Mouse (Mus musculus) layer of hippocampus, adult 9-10 months (tissue): ENCODE measurements around the gene Ctsc.

Experiments
- DNase-seq: peaks from one replicate; pipeline ENCODE4 v3.0.0; 2022; ENCODE audit warnings: low spot score

The Ctsc gene

GRCm38 (mm10) chr7:88296932-88297331, 19.0 kb downstream of the Ctsc start:
- no peak for DNase-seq

- no peak for DNase-seq
Measured at GRCm38 (mm10) chr7:88305750-88306149, 27.9 kb downstream of the Ctsc start.

GRCm38 (mm10) chr7:88306725-88307124, 28.8 kb downstream of the Ctsc start:
- DNase-seq, result no peak

GRCm38 (mm10) chr7:88310398-88311180, 32.7 kb downstream of the Ctsc start:
- DNase-seq, result no peak

- DNase-seq, result no peak
Measured at GRCm38 (mm10) chr7:88316408-88316807, 38.5 kb downstream of the Ctsc start.

GRCm38 (mm10) chr7:88318474-88318873, 40.6 kb downstream of the Ctsc start:
- no peak for DNase-seq

GRCm38 (mm10) chr7:88318904-88319303, 41.0 kb downstream of the Ctsc start:
- DNase-seq, result no peak

- no peak for DNase-seq
Measured at GRCm38 (mm10) chr7:88319414-88320140, 41.7 kb downstream of the Ctsc start.

- peak; percentile 27 for DNase-seq
Measured at GRCm38 (mm10) chr7:88320628-88321336, 42.9 kb downstream of the Ctsc start.

GRCm38 (mm10) chr7:88322431-88322830, 44.5 kb downstream of the Ctsc start:
- no peak for DNase-seq

- DNase-seq, result no peak
Measured at GRCm38 (mm10) chr7:88327495-88327894, 49.6 kb downstream of the Ctsc start.

GRCm38 (mm10) chr7:88343828-88344227, 65.9 kb downstream of the Ctsc start:
- DNase-seq, result no peak

- DNase-seq, result no peak
Measured at GRCm38 (mm10) chr7:88346035-88346434, 68.2 kb downstream of the Ctsc start.

- no peak for DNase-seq
Measured at GRCm38 (mm10) chr7:88356871-88357776, 79.2 kb downstream of the Ctsc start.

GRCm38 (mm10) chr7:88358042-88358878, 80.4 kb downstream of the Ctsc start:
- no peak for DNase-seq
